Mouse (Mus musculus) urinary bladder, postnatal 25 days (tissue): ENCODE measurements around the gene Nol9.

Source experiments
- DNase-seq: peaks from one replicate; pipeline ENCODE4 v3.0.0; 2022; ENCODE audit warnings: low spot score

Nol9 gene

DNA sequence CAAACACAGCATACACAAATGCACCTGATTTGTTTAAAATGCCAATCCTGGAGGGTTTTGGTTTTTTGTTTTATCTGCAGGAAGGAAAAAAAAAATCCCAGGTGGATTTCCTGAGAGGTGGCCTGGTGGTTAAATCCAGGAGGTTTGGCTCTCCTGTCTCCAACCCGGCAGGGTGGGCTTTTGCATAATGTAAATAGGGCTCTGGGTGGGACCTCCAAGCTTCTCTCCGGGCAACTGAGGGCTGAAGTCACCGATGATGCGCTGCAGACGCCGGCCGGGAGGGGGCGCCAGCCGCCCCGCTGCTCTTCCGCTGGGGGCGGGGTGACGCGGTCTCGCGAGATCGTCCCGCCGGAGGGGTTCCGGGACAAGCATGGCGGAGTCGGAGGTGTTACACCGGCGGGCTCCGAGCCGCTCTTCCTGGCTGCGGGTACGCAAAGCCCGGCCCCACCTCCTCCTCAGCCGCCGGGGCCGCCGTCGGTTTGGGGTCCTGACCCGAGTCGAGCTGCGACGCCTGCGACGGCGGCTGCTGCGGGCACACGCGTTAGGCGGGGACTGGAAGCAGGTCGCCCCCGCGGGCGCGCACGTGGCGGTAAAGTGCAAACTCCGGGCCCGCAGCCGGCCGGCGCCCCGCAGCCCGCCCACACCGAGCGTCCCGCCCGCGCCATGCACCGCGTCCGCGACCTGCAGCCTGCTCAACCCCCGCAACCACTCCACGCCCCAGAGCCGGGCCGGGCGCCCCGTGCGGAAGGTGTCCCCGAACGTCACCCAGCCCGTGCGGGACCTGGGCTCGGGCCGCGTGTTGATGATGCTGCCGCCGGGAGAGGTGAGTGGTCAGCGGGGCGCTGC, at the start of gene Nol9:
Nol9 (plus strand) TSS at position 337 of the 846 bp plus-strand sequence.
- peak; percentile 98 for DNase-seq

- no peak for DNase-seq
Measured at GRCm38 (mm10) chr4:151992091-151992490, 47.0 kb upstream of the Nol9 start.

- no peak for DNase-seq
Measured at GRCm38 (mm10) chr4:151993035-151993434, 46.1 kb upstream of the Nol9 start.

DNA sequence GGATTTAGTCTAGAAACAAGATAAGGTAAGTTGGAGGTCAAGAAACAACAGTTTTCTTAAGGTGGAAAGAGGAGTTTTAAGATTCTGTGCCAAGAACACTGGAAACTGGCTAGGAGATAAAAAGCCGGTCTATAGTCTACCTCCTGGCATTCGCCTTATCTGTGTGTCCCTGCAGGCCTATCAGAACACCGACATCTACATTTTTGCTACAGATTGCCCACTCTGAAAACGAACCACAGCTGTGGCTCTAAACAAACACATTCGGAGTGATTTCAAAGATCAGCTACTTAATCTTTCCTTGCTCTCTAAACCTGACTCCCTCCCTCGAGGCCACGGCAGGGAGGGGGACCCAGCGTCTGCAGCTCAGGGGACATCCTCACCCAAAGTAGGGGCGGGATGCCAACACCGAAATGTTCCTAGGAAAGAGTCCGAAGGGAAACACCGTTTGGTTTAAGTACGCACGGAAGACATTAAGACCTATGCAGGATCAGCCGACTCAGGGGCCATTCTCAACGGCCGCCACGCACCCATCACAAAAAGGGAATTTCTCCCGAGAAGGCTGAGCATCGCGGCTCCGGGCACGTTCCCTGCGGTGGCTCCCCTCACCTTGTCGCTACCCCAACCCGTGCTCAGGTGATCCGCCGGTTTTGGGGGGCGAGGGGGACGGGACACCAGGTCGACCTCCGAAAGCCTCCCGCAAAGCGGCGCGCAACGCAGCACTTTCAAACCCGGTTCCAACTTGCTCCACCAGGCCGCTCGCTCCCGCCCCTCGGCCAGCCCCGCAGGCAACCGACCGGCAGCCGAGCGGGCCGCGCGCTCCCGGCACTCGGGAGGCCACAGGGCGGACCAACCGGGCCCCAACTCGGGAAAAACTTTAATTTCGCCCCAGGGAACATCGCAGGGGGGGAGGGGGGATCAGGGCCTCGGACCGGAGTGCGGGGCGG, 44.6 kb upstream of the Nol9 start:
- DNase-seq: peak; percentile 36

- no peak for DNase-seq
Measured at GRCm38 (mm10) chr4:151995371-151996172, 43.5 kb upstream of the Nol9 start.

- peak; percentile 94 for DNase-seq
Measured at GRCm38 (mm10) chr4:151996173-151996950, 42.8 kb upstream of the Nol9 start, which contains the start of gene Phf13. Phf13 (minus strand) TSS chr4:151996258.

- no peak for DNase-seq
Measured at GRCm38 (mm10) chr4:151996951-151997222, 42.2 kb upstream of the Nol9 start.

GRCm38 (mm10) chr4:151997701-151998100, 41.4 kb upstream of the Nol9 start:
- DNase-seq: no peak

DNA sequence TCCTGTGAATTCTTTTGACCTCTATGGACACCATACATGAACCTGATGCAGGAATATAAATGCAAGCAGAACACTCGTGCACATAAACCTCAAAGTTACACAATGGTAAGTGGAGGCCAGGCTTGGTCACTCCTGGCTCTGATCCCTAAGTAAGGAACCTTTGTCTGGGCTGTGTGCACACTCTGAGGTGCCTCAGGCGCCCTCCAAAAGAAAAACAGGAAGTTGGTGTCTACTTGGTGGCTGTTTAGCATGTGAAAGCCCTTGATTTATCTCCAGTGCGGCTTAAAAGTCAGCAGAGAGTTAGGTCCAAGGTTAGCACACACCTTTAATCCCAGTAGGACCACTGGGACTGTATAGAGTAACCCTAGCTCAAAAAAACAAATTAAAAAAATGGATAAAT, 39.6 kb upstream of the Nol9 start:
- no peak for DNase-seq

DNA sequence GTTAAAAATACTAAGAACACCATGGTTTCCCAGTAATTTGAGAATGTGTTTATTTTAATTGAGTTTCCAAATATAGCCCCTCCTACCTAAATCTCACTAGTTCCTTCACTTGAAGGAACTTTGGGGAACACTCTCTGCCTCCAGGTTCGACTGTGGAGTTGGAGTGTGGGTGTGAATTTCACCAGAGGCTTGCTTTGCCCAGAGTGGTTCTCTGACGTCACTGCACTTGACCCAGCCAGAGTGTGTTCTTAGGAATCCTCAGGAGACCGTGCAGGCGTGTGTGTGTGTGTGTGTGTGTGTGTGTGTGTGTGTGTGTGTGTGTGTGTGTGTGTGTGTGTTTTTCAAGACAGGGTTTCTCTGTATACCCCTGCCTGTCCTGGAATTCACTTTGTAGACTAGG, 38.2 kb upstream of the Nol9 start:
- DNase-seq: no peak

DNA sequence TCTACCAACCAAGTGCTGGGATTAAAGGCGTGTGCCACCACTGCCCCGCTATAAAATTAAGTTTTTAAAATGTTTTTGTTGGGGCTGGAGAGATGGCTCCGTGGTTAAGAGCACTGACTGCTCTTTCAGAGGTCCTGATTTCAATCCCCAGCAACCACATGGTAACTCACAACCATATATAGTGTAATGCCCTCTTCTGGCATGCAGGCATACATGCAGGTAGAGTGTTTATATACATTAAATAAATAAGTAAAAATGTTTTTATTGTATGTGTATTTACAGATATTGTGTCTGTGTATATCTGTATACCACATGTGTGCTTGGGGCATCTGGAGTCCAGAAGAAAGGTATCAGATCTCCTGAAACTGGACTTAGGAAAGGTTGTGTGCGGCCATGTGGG, 37.8 kb upstream of the Nol9 start:
- DNase-seq: no peak

GRCm38 (mm10) chr4:152002063-152002462, 37.1 kb upstream of the Nol9 start:
- no peak for DNase-seq

GRCm38 (mm10) chr4:152006137-152006536, 33.0 kb upstream of the Nol9 start:
- DNase-seq: no peak

DNA sequence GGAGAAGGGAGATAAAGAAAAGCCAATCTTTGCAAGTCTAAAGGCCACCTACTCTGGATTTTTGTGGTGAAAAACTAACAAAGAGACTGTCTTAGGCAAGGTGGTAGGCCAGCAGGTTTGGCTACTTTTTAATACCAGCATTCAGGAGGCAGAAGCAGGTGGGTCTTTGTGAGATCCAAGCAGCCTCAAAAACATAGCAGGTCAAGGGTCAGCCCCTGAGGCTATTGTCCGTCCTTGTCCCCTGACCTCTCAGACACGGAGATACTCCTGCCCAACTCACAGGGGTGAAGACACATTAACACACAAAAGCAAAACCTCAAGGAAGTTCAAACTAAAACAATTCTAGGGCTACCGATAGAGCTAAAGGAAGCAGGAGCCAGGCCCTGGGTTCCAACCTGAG, 32.3 kb upstream of the Nol9 start:
- DNase-seq: no peak

DNA sequence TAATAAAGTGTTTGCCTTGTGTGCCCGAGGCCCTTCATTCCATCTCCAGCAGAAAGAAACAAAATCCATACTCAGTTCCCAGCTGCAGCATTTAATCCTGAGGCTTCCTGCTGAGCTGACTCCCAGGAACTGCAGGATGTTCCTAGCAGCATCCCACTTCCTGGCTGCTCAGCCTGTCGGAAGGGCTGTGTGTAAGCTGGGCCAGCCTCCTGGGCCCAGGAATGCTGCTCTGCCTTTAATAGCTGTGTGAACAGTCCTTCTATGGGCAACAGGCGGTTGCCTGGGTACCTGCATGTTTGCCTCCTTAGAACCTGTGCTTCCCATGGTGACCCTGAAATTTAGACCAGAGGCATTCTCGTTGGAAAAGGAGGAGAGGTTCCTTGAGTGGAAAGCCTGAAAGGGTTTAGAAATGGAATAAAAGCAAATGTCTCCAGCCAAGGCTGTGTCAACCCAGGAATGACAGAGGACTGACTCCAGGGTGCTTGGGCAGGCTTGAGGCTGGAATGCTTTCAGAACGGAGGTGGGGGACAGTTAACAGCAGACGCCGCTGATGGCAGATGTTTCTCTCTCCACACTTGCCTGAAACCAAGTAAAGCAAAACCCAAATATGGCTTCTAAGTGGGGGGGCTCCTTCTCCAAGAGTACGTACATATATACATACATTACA, 31.5 kb upstream of the Nol9 start:
- DNase-seq: no peak

DNA sequence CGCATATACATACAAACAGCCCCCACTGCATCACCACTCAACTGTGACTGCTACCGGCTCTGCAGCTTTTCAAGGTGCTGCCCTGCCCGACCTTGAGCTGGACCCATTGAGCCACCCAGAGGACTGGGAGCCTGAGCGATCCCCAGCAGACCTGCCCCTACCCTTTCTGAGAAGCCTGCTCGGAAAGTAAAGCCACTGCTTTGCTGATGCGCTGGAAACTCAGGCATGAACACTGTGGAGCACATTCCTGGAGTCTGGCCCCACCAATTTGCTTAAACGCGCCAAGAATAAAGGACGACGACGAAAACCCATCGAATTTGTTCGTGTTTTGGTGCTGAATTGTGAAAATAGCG, 31.0 kb upstream of the Nol9 start:
- no peak for DNase-seq

- DNase-seq: peak; percentile 94
Measured at GRCm38 (mm10) chr4:152008622-152009075, 30.5 kb upstream of the Nol9 start, which contains the start of gene Klhl21. Klhl21 (plus strand) TSS chr4:152008803.

DNA sequence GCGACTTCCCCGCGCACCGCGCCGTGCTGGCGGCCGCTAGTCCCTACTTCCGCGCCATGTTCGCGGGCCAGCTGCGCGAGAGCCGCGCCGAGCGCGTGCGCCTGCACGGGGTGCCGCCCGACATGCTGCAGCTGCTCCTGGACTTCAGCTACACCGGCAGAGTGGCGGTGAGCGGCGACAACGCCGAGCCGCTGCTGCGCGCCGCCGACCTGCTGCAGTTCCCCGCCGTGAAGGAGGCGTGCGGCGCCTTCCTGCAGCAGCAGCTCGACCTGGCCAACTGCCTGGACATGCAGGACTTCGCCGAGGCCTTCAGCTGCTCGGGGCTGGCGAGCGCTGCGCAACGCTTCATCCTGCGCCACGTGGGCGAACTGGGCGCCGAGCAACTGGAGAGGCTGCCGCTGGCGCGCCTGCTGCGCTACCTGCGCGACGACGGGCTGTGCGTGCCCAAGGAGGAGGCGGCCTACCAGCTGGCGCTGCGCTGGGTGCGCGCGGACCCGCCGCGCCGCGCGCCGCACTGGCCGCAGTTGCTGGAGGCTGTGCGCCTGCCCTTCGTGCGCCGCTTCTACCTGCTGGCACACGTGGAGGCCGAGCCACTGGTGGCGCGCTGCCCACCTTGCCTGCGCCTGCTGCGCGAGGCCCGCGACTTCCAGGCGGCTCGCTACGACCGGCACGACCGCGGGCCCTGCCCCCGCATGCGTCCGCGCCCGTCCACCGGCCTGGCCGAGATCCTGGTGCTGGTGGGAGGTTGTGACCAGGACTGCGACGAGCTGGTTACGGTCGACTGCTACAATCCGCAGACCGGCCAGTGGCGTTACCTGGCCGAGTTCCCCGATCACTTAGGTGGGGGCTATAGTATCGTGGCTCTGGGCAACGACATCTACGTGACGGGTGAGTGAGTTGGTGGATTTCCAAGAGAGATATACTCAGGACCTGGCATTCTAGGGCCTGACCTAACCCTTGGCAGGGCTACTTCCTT, 29.8 kb upstream of the Nol9 start:
- DNase-seq: peak; percentile 38

DNA sequence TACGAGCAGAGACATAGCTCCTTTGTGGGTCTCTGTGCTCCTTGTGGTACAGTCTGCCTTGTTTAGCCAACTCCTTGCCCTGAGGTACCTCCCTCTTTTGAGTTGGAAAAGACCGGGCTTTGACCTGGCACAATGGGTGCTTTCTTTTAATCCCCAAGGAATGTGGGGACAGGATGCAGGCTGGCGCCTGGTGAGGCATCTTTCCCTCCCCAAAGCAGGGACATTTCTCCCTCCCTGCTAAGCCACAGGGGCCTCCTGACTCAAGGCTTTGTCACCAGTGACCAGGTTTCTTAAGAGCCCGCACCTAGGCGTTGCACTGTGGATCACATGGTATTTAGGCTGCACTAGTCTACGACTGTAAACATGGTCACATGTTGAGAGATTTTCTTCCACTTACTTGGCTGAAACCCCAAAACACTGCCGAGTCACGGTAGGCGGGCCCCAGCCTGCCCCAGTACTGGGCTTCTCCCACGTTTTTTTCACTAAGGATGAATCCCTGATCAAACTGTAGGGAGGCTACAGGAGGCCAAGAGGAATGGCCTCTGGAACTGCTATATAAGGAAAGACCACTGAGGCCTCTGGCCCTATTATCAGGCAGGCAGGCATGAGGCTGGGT, 28.9 kb upstream of the Nol9 start:
- peak; percentile 45 for DNase-seq
